Mouse (Mus musculus) thymus, postnatal 0 days (tissue): ENCODE measurements around the gene Ppia. TPM values are rescaled to one million over a fixed set of nuclear protein-coding genes. Genes with fewer than 3 reads are reported as not detected.
A peak's percentile ranks its signal among the peaks of the same experiment; 100 is the strongest.
"Not testable (repeated sequence)": the region's sequence is repeated elsewhere in the genome, so short reads cannot be mapped to it uniquely, and the experiment has no call there.

Experiments
- DNase-seq: peaks from one replicate; pipeline ENCODE4 v3.0.0-alpha.2; 2015; ENCODE audit warnings: low spot score
- polyA plus RNA-seq: library from polyadenylated mRNA; unstranded; fragments of >200 nt; fragmentation: Nextera tagmentation; extraction: Ambion mirVana; gene quantifications from 2 replicates; pipeline ENCODE4 v1.2.1, GENCODE M21; 2015

Gene Ppia
- polyA plus RNA-seq, result 7,546 and 8,495 TPM in 2 replicates

DNA sequence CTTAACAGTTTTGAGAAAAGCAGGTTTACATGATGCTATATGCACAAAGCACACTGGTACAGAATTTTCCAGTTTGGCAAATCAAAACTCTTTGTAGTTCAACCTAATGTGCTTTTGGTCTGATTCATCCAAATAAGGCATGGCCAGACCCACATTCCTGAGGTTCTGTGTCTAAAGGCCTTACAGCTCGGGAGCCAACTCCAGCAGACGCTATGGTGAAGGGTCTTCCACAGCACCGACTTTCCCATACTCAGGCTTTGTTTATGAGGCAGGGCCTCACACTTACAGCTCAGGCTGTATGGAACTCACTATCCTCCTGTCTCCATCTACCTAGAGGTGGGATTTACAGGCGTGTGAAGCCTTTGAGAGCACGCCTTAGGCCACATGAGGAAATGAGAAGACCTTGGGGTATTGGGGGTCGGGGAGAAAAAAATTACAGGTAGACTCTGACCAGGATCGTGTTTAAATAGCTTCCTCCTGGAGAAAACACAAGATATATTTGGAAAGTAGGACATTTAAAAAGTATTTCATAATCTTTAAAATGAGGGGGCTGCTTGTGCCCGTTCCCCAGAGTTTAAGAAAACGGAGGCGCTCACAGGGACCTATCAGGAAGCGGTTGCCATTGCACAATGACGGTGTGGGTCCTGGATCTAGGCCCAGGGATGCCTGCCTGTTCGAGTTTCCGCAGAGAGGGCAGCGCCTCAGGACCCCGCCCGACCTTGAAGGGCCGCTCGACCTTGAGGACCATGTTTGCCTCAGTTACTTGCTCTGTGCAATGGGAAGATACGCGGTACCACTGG is at the start of gene Ppia:
Gene Ppia (plus strand): TSS at position 693 of the 800 bp plus-strand sequence.
- DNase-seq, result no peak

DNA sequence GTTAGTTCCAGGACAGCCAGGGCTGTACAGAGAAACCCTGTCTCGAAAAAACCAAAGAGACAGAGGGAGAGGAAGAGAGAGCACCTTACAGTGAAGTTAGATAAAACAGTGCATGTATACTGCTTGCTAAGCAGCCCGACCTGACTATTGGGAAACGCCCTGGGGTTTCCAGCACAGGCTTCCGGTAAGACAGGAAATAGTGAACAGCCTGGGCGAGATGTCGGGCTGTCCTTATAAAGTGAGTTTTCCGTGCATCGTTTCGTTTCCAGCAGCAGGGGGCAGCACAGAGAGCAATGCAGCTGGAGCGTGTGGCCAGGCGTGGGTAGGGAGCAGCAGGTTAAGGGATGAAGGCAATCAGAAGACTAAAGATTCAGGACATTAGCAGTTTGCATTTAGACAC is 49.4 kb upstream of the Ppia start:
- DNase-seq, result peak; percentile 90

- DNase-seq, result no peak
Observed at GRCm38 (mm10) chr11:6366434-6366833, 48.8 kb upstream of the Ppia start.

DNA sequence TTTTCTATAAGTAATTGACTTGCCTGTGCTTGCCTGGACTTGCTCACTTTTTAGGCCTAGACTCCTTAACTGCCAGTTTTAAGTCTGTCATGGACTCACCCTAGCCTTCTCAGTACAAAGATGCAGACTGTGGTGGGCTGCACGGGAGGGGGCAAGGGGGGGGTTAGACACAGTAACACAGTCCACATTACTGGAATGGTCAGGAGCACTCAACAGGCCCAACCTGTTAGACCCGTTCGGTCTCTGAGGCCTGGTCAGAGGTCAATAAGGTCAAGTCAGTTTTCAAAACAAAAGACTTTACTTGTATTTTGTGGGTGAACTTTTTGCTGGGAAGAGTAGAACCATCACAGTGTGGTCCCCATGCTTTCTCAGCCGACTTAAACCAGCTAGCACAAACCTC is 48.1 kb upstream of the Ppia start:
- no peak for DNase-seq

DNA sequence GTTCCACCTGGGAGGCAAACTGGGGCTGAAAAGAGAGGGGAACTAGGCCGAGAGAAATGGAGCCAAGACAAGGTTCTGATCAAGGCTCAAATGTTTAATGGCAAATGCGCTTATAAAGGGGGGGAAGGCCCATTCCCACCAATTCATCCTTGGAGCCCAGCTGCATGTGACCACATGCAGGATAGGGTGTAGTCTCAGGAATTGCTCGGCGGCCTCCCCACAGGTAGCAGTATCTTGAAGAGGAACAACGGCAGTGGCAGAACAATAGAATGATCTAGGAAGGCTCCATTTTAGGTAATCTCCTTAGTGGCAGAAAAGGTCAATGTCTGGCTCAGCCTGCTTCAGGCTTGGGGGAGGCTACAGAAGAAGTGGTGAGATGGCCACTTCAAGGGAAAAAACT is 47.3 kb upstream of the Ppia start:
- not testable (repeated sequence) for DNase-seq

GRCm38 (mm10) chr11:6371376-6372155 is 43.7 kb upstream of the Ppia start:
- no peak for DNase-seq

- no peak for DNase-seq
Observed at GRCm38 (mm10) chr11:6372784-6373183, 42.5 kb upstream of the Ppia start.

GRCm38 (mm10) chr11:6380916-6381315 is 34.3 kb upstream of the Ppia start:
- DNase-seq, result no peak

GRCm38 (mm10) chr11:6388126-6388725 is 27.0 kb upstream of the Ppia start:
- DNase-seq, result no peak

DNA sequence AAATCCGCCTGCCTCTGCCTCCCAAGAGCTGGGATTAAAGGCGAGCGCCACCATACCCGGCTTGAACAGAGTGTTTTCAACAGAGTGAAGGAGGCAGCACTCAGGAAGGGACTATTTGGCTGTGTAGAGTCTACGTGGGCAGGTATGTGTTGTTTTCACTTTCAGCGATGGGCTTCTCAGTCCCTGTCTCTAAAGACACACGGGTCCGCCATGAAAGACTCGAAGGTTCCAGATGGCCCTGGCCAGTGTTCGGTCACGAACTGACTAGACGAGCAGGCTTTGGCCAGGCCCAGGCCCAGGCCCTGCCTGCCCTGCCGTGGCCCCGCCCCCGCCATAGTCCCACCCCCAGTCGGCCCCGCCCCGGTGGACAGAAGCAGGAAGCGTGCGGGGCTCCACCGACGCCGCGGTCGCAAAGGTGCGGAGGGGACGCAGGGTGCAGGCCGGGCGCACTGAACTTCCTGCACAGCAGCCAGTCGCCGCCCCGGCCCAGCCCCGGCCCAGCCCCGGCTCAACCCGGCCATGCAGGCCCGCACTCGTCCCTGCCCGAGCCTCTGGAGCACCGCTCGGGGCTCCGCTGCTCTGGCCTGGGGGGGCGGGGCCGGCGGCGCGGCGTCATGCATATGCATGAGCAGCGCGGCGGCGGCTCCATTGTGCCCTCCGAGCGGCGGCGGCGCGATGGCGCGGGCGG is 26.4 kb upstream of the Ppia start, which contains the start of gene Zmiz2:
Gene Zmiz2 (plus strand): TSS at position 349 of the 688 bp plus-strand sequence.
- peak; percentile 92 for DNase-seq

GRCm38 (mm10) chr11:6389483-6389921 is 25.7 kb upstream of the Ppia start:
- DNase-seq, result peak; percentile 28

DNA sequence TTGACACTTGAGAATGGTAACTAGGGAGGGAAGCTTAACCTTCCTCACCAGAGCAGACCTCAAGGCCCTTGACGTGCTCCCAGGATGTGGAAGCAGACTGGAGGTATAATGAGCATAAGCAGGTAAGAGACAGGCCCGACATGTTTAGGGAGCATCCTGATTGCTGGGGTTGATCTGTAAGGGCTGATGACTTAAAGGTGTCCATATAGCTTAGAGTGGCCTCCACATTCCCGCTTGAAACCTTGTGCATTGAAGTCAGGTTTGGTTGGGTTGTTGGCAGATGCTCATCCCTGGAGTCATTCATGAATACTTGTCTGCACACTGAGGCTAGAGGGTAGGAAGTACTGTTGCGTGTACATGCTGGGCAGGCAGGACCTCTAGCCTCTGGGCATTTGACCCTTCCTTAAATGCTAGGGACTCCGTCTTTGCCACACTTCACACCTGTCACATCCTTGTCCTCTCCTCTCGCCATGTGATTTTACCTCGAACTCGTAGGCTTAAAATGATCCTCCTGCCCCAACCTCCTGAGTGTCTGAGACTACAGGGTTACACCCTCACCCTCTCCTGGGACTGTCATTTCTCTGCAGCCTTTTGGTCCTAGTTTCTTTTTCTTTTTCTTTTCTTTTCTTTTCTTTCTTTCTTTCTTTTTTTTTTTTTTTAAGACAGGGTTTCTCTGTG is 24.7 kb upstream of the Ppia start:
- no peak for DNase-seq

DNA sequence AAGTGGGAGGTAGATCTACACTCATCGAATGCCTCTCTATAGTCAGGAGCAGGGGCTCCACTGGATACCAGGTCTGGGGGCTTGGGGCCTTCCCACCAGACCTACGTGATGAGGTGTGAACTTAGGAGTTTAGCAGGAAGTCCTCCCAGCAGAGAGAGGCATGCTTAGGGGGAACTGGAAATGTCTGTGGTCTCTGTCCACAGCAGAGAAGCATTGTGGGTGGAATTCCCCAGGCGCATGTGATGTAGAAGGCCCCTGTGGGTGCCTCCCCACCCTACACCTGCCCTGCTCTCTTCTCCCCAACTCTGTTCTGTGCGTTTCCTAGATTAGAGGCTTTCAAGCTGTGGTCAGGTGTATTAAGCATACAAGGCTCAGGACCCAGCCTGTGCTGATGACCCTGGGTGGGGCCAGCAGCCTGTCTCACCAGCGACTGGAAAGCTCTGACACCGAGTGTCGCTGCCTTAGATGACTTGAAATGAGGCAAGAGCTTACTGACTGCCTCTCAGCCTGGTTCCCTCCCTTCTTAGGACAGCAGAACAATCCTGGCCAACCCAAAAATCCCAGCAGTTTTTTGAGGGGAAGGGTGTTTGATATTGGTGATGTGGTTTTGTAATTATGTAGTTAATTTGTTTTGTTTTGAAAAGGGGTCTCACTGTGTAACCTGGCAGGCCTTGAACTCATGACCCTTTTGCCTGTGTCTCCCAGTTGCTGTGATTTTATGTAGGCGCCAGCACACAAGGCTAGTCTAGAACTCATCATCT is 23.5 kb upstream of the Ppia start:
- no peak for DNase-seq

DNA sequence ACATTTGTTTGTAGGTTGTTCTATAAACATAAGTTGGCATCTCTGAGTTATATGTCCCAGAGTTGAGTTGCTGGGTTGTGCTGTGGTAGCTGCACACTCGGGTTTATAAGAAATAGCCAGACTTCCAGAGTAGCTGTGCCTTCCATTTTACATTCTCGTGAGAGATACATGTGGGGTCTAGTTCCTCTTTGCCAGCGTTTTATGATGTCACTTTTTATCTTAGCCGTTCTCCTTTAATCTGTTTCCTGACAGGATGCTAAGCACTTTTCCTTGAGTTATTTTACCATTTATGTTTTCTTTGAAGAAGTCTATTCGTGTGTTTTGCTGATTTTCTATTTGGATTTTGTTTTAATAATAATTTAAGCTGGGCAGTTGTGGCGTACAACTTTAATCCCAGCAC is 22.4 kb upstream of the Ppia start:
- no peak for DNase-seq

GRCm38 (mm10) chr11:6393866-6394265 is 21.4 kb upstream of the Ppia start:
- no peak for DNase-seq

DNA sequence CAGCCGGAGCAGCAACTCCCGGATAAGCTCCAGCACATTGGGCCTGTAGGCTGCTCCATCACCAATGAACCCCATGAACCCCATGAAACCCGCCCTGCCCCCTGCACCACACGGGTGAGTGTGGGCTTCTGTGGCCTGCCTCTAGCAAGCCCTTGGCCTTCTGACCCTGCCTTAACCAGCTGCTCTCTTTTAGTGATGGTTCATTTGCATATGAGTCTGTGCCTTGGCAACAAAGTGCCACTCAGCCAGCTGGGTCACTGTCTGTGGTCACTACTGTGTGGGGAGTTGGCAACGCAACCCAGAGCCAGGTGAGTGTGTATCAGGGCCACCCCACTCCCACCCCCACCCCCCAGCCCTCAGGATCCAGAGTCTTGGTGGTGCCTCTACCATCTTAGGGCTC is 19.7 kb upstream of the Ppia start:
- DNase-seq, result no peak

- no peak for DNase-seq
Observed at GRCm38 (mm10) chr11:6398141-6398540, 17.1 kb upstream of the Ppia start.

GRCm38 (mm10) chr11:6402515-6403510 is 12.4 kb upstream of the Ppia start:
- DNase-seq, result peak; percentile 82
